Mouse (Mus musculus) ES-Bruce4 (cell line): ENCODE data around the gene Arhgef17.

Experiments used
- CTCF ChIP-seq: IDR thresholded peaks from one replicate; pipeline ENCODE4 v1.8.1; 2011; ENCODE audit warnings: low read depth, low read length
- EP300 ChIP-seq: IDR thresholded peaks from 2 replicates; pipeline ENCODE4 v1.6.1; 2011; ENCODE audit warnings: low read depth, low read length; ENCODE audit not compliant: insufficient read depth
- POLR2A ChIP-seq: IDR thresholded peaks from one replicate; pipeline ENCODE4 v1.8.1; 2011; ENCODE audit warnings: low read length; ENCODE audit not compliant: insufficient read depth

DNA sequence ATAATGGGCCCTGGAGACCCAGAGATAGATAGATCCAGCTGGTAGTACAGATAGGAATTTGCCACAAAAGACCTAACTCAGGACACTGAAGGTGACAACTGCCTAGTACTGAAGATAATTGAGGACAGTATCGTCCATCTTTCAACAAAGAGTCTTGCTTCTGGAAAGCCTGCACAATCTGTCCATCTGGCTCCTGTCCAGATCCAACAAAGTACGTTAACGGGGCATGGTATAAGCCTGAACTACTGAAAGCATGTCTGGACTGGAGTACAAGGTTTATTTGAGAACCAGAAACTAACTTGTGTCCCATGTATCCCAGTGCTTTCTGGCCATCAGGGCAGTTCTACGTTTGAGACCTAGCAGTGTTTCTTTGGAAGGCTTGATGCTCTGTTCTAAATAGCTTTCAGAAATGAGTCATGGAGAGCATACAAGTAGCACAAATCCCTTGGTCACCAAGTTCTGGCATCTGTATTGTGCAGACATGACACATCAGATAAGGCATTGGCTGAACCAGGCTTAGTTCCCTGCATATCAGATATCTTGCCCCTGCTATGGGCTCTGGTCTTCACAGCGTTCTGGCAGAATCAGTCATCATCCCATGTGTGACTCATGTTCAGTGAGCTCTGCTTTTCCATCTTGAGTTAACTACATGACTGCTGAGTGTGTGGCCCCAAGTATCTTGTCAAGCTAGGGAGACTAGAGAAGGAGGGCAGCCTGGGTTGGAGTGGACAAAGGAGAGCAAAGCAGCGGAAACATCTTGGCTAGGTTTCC lies 92.1 kb downstream of the Arhgef17 start:
- no peak for TF ChIP-seq POLR2A
- TF ChIP-seq CTCF, result no peak
- no peak for TF ChIP-seq EP300
